8 mouse cellular contexts compared by ENCODE assay signal in the genomic region with DNA sequence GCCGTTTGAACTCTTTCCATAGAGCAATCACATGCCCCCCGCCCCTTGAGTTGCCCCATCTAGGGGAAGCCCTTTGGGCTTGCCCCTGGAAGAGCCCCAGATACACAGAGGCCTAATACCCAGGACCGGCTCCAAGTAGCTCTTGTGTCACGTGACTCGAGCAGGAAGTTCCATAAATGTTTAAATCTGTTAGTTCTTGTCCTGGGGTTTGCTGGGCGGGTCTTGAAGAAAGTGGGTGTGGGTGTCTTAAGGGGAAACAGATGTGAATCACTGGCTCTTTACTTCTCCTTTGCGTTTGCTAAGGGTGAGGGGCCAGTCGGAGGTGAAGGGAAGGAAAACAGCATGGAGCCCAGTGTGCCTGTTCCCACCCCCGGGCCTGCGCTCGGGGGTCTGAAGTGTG. TPM values are rescaled to one million over a fixed set of nuclear protein-coding genes. Genes with fewer than 3 reads are reported as not detected.
DNase-seq lines count a peak whose midpoint lies in the region; ATAC-seq and TF ChIP-seq lines count a peak whose summit lies in the region.

No protein-coding gene starts in this region.

- H3K4me1 ChIP-seq in midbrain, embryonic 12.5 days = peaks cover 10% of the 10 kb centered on the region; the same call in 1 of the 2 replicates
- peaks cover 6% of the 10 kb centered on the region; the same call in 1 of the 2 replicates for H3K4me1 ChIP-seq in midbrain, postnatal 0 days (ENCODE audit: insufficient read depth, low read length)
- H3K4me1 ChIP-seq in lung, embryonic 15.5 days = peaks cover 27% of the 10 kb centered on the region
- H3K4me1 ChIP-seq in stomach, postnatal 0 days (replicated peaks; ENCODE audit: control insufficient read depth, insufficient read depth) = no peaks in the 10 kb centered on the region

- TF ChIP-seq CTCF in midbrain, postnatal 0 days (IDR thresholded peaks at IDR 0.05) = no peak
- TF ChIP-seq CTCF in stomach, postnatal 0 days (IDR thresholded peaks at IDR 0.05; ENCODE audit: low read depth) = no peak

- no peak overlapping the region for H3K27ac ChIP-seq in midbrain, embryonic 12.5 days (replicated peaks)
- H3K27ac ChIP-seq in midbrain, postnatal 0 days (ENCODE audit: low read depth, low read length) = no peak overlapping the region
- no peak overlapping the region for H3K27ac ChIP-seq in lung, embryonic 15.5 days
- H3K27ac ChIP-seq in stomach, postnatal 0 days (replicated peaks) = no peak overlapping the region

- TF ChIP-seq EP300 in stomach, postnatal 0 days (optimal IDR thresholded peaks at IDR 0.05) = no peak

- ATAC-seq in midbrain, embryonic 12.5 days (ENCODE audit: low FRiP score, low read depth) = no peak
- no peak for ATAC-seq in midbrain, postnatal 0 days (ENCODE audit: low FRiP score)
- ATAC-seq in granulocyte monocyte progenitor cell, adult 5-6 weeks (replicated peaks; ENCODE audit: poor library complexity, severe bottlenecking) = peak; percentile 74
- no peak for ATAC-seq in lung, embryonic 15.5 days (ENCODE audit: borderline replicate concordance, extremely low read depth, low FRiP score, low TSS enrichment)
- peak; percentile 43; the same call in 1 of the 2 replicates for ATAC-seq in stomach, postnatal 0 days (ENCODE audit: low FRiP score, low TSS enrichment)
- ATAC-seq in erythroid progenitor cell, adult 5-6 weeks (replicated peaks; ENCODE audit: low FRiP score, poor library complexity, severe bottlenecking) = no peak

- H3K9ac ChIP-seq in midbrain, embryonic 12.5 days (replicated peaks) = no peak overlapping the region
- H3K9ac ChIP-seq in midbrain, postnatal 0 days (replicated peaks; ENCODE audit: low read length, poor library complexity, severe bottlenecking) = no peak overlapping the region
- no peak overlapping the region for H3K9ac ChIP-seq in lung, embryonic 15.5 days
- no peak overlapping the region for H3K9ac ChIP-seq in stomach, postnatal 0 days (ENCODE audit: low read length)

- DNase-seq in midbrain, postnatal 0 days (ENCODE audit: low spot score) = no peak
- DNase-seq in stomach, postnatal 0 days (ENCODE audit: low spot score) = peak; percentile 30
- no peak for DNase-seq in left cerebral cortex, adult 8-10 months (ENCODE audit: low spot score in 2 of 2)
- DNase-seq in cerebellum, postnatal 14 days = no peak

- no peaks in the 10 kb centered on the region for H3K36me3 ChIP-seq in midbrain, embryonic 12.5 days
- no peaks in the 10 kb centered on the region for H3K36me3 ChIP-seq in midbrain, postnatal 0 days (ENCODE audit: insufficient read depth, low read length)
- H3K36me3 ChIP-seq in lung, embryonic 15.5 days = no peaks in the 10 kb centered on the region
- no peaks in the 10 kb centered on the region for H3K36me3 ChIP-seq in stomach, postnatal 0 days (ENCODE audit: control insufficient read depth, insufficient read depth, low read length)

- 0 out of 2 replicates have a peak overlapping the region, but pooled peaks have one; percentile 99 for H3K4me2 ChIP-seq in midbrain, embryonic 12.5 days (replicated peaks)
- H3K4me2 ChIP-seq in midbrain, postnatal 0 days (ENCODE audit: low read depth, low read length, poor library complexity, severe bottlenecking) = no peak overlapping the region
- peak overlapping the region; percentile 10; the same call in 1 of the 2 replicates for H3K4me2 ChIP-seq in lung, embryonic 15.5 days
- H3K4me2 ChIP-seq in stomach, postnatal 0 days (replicated peaks; ENCODE audit: low read depth) = peak overlapping the region; percentile 15

- H3K4me3 ChIP-seq in midbrain, embryonic 12.5 days = no peak overlapping the region
- no peak overlapping the region for H3K4me3 ChIP-seq in midbrain, postnatal 0 days (ENCODE audit: low read depth, low read length)
- H3K4me3 ChIP-seq in lung, embryonic 15.5 days = no peak overlapping the region
- no peak overlapping the region for H3K4me3 ChIP-seq in stomach, postnatal 0 days (ENCODE audit: low read depth, low read length)

- no peaks in the 10 kb centered on the region for H3K9me3 ChIP-seq in midbrain, embryonic 12.5 days
- H3K9me3 ChIP-seq in midbrain, postnatal 0 days (ENCODE audit: low read length) = no peaks in the 10 kb centered on the region
- H3K9me3 ChIP-seq in lung, embryonic 15.5 days = no peaks in the 10 kb centered on the region
- no peaks in the 10 kb centered on the region for H3K9me3 ChIP-seq in stomach, postnatal 0 days (ENCODE audit: control insufficient read depth, low read length)

- H3K27me3 ChIP-seq in midbrain, embryonic 12.5 days = peaks cover 72% of the 10 kb centered on the region
- peaks cover 14% of the 10 kb centered on the region for H3K27me3 ChIP-seq in midbrain, postnatal 0 days (ENCODE audit: insufficient read depth, low read length)
- peaks cover 36% of the 10 kb centered on the region; the same call in 1 of the 2 replicates for H3K27me3 ChIP-seq in lung, embryonic 15.5 days
- H3K27me3 ChIP-seq in stomach, postnatal 0 days (ENCODE audit: control insufficient read depth, insufficient read depth, low read length) = no peaks in the 10 kb centered on the region

- WGBS in midbrain, embryonic 12.5 days = 76% methylated on average over 11 of the region's 11 CpGs
- 82% methylated on average over 11 of the region's 11 CpGs for WGBS in midbrain, postnatal 0 days
- 40% methylated on average over 11 of the region's 11 CpGs for WGBS in lung, embryonic 15.5 days
- WGBS in stomach, postnatal 0 days = 39% methylated on average over 11 of the region's 11 CpGs

RNA-seq across cellular contexts. Expression of a gene that starts 2.3 kb away (rescaled TPM):
- 3.5 and 3.7 TPM in 2 replicates for polyA plus RNA-seq in midbrain, embryonic 12.5 days (2016; fragmentation: Nextera tagmentation; extraction: Ambion mirVana)
- total RNA-seq in midbrain, postnatal 0 days (2014; rRNA removed) = 5.9 and 6.0 TPM in 2 replicates
- 5.8 and 7.7 TPM in 2 replicates for polyA plus RNA-seq in midbrain, postnatal 0 days (2015; fragmentation: Nextera tagmentation; extraction: Ambion mirVana)
- 0.79 and 1.0 TPM in 2 replicates for total RNA-seq in granulocyte monocyte progenitor cell, adult 5-6 weeks (2014; fragmentation: Nextera tagmentation)
- 0.26 and 0.46 TPM in 2 replicates for total RNA-seq in granulocyte monocyte progenitor cell, adult 5-6 weeks (2017)
- polyA plus RNA-seq in lung, embryonic 15.5 days (2015; fragmentation: Nextera tagmentation; extraction: Ambion mirVana) = 2.7 and 3.2 TPM in 2 replicates
- 4.2 and 4.3 TPM in 2 replicates for polyA plus RNA-seq in stomach, postnatal 0 days (2015; fragmentation: Nextera tagmentation; extraction: Ambion mirVana)
- 1 to 10 TPM; 6.2 to 8.1 (median 7.1) TPM for total RNA-seq in left cerebral cortex, adult 8-10 months (2022)
- total RNA-seq in erythroid progenitor cell, adult 5-6 weeks (2015; ENCODE audit: low replicate concordance) = 0.84 TPM in 1 of 2 replicates, not detected in the other
- 0.77 TPM in 1 of 2 replicates, not detected in the other for total RNA-seq in erythroid progenitor cell, adult 5-6 weeks (2017; ENCODE audit: low replicate concordance)

RNA-seq across cellular contexts. Expression of a gene that starts 30.1 kb away (rescaled TPM):
- 10.9 and 12.4 TPM in 2 replicates for polyA plus RNA-seq in midbrain, embryonic 12.5 days (2016; fragmentation: Nextera tagmentation; extraction: Ambion mirVana)
- total RNA-seq in midbrain, postnatal 0 days (2014; rRNA removed) = 8.4 and 12.2 TPM in 2 replicates
- polyA plus RNA-seq in midbrain, postnatal 0 days (2015; fragmentation: Nextera tagmentation; extraction: Ambion mirVana) = 23.8 and 24.8 TPM in 2 replicates
- total RNA-seq in granulocyte monocyte progenitor cell, adult 5-6 weeks (2014; fragmentation: Nextera tagmentation) = 14.1 and 20.8 TPM in 2 replicates
- 6.2 TPM in 2 replicates for total RNA-seq in granulocyte monocyte progenitor cell, adult 5-6 weeks (2017)
- 16.2 TPM in 2 replicates for polyA plus RNA-seq in lung, embryonic 15.5 days (2015; fragmentation: Nextera tagmentation; extraction: Ambion mirVana)
- 23.4 and 25.1 TPM in 2 replicates for polyA plus RNA-seq in stomach, postnatal 0 days (2015; fragmentation: Nextera tagmentation; extraction: Ambion mirVana)
- 10 to 100 TPM; 17.2 to 22.7 (median 18.7) TPM for total RNA-seq in left cerebral cortex, adult 8-10 months (2022)
- 3.8 TPM in 1 of 2 replicates, not detected in the other for total RNA-seq in erythroid progenitor cell, adult 5-6 weeks (2015; ENCODE audit: low replicate concordance)
- not detected in 2 replicates for total RNA-seq in erythroid progenitor cell, adult 5-6 weeks (2017; ENCODE audit: low replicate concordance)

RNA-seq across cellular contexts. Expression of a gene that starts 30.2 kb away (rescaled TPM):
- 31.3 and 33.0 TPM in 2 replicates for polyA plus RNA-seq in midbrain, embryonic 12.5 days (2016; fragmentation: Nextera tagmentation; extraction: Ambion mirVana)
- 47.5 and 66.3 TPM in 2 replicates for total RNA-seq in midbrain, postnatal 0 days (2014; rRNA removed)
- 42.3 and 49.1 TPM in 2 replicates for polyA plus RNA-seq in midbrain, postnatal 0 days (2015; fragmentation: Nextera tagmentation; extraction: Ambion mirVana)
- total RNA-seq in granulocyte monocyte progenitor cell, adult 5-6 weeks (2014; fragmentation: Nextera tagmentation) = 15.7 and 15.8 TPM in 2 replicates
- 15.8 and 16.5 TPM in 2 replicates for total RNA-seq in granulocyte monocyte progenitor cell, adult 5-6 weeks (2017)
- 15.7 and 16.6 TPM in 2 replicates for polyA plus RNA-seq in lung, embryonic 15.5 days (2015; fragmentation: Nextera tagmentation; extraction: Ambion mirVana)
- 12.2 and 12.7 TPM in 2 replicates for polyA plus RNA-seq in stomach, postnatal 0 days (2015; fragmentation: Nextera tagmentation; extraction: Ambion mirVana)
- total RNA-seq in left cerebral cortex, adult 8-10 months (2022) = 10 to 100 TPM; 82.4 to 93.4 (median 88.3) TPM
- total RNA-seq in erythroid progenitor cell, adult 5-6 weeks (2015; ENCODE audit: low replicate concordance) = 0.36 TPM in 1 of 2 replicates, not detected in the other
- 2.7 and 3.4 TPM in 2 replicates for total RNA-seq in erythroid progenitor cell, adult 5-6 weeks (2017; ENCODE audit: low replicate concordance)

Comparison
In these comparisons a context has a peak if more than half of its experiments do, and no peak if none do; other contexts are left out.
1. ATAC-seq: peak in granulocyte monocyte progenitor cell, adult 5-6 weeks (single experiment) and stomach, postnatal 0 days (single experiment); none in midbrain, embryonic 12.5 days (single experiment), midbrain, postnatal 0 days (single experiment), lung, embryonic 15.5 days (single experiment) and erythroid progenitor cell, adult 5-6 weeks (single experiment).